Mouse (Mus musculus) naive thymus-derived CD4-positive, alpha-beta T cell, adult 2 months (primary cell): ENCODE results near the gene Hivep2.

Source experiments
- DNase-seq: peaks from one replicate; pipeline ENCODE4 v3.0.0-alpha.2; 2011; ENCODE audit warnings: low read depth

Hivep2 gene

DNA sequence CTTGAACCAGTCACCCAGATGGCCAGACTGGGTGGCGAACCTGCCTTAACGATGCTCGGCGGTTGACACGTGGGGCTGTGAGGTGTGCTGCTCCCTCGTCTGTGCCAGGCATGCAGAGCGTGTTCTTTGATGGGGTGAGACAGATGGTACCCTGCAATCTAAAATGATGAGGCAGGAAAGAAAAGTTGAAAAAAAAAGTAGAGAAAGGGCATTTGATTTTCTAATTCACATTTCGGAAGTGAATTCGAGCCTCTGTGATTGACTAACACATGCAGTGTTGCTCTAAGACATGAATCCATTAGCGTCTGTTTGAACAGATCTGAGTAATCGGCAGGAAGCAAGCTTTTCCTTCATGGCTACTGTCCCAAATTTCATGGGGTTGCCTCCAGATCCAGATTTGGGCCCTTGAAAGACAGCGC lies 119.4 kb downstream of the Hivep2 start:
- DNase-seq: peak; percentile 74

DNA sequence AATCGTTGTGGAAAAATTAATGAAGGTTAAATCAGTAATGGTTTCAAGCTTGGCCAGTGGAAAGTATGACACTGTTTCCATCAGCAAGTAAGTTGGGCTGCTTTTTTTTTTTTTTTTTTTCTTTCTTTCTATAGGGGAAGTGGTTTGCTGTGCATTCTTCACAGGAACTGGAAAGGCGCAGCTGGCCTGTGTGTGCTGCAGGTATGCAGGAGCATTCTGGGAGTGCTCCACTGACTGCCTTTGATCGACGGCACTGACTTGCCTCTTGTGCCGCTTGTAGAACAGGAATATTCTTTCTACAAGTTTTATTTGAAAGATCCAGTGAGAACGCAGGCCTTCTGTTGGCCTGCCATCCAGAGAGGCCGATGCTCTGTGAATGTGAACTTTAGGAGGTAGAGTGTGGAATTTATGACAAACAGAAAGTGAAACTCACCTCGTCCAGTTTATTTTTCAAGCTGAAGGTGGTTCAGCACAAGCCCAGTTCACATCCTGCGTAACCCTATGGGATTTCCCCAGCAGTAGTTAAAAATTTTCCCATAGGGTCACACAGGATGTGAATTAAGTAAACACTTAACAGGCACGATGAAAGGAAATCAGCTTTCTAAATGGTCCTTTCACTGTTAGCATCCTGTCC lies 120.1 kb downstream of the Hivep2 start:
- DNase-seq: peak; percentile 91

DNA sequence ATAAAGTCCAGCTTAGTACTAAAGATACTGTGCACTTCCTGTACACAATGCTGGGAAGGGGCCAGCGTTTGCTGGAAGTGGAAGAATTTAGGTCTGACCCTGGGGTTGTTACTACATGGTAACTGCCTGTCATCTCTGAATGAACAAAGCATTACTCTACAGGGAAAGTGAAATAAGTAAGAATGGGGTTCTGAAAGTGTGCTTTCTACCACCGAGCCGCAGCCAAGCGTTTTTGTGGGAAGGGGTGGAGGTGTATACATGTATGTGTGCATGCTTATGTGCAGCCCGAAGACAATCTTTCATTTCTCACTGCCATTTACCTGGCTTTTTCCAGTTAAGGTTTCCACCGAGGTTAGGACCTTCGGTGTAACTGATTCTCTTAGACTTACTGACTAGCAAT lies 121.4 kb downstream of the Hivep2 start:
- DNase-seq: peak; percentile 41

DNA sequence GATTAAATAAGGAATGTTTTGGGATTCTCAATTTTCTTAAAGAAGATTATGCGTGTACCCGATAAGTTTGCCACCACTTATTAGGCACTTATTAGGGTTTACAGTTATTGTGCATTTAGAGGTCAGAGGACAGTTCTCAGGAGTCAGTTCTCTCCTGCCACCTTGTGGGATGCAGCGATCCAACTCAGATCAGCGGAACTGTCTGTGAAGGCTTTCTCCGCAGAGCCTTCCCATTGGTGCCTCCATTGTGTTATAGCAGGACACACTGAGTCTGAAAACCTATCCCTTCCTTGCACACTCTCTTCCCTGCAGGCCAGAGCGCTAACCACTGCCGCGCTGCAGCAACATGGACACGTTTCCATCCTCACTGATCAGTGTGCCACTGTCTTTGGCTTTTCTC lies 123.6 kb downstream of the Hivep2 start:
- DNase-seq: peak; percentile 30

DNA sequence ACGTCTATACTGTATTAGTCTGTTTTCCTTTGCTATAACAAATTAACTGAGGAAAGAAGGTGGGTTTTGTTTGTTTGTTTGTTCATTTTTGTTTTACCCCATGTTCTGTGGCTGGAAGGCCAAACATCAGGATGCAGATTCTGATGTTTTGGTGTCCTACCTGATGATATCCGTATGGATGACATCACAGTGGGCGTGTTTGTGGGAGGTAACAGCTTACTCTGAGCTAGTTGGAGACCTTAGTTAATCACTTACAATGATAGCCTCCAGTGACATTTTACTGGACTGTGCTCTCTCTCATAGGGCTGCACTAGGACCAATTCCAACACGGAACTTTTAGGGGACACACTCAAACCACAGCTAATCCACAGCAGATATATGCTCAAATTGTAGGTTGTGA lies 128.2 kb downstream of the Hivep2 start:
- DNase-seq: no peak

DNA sequence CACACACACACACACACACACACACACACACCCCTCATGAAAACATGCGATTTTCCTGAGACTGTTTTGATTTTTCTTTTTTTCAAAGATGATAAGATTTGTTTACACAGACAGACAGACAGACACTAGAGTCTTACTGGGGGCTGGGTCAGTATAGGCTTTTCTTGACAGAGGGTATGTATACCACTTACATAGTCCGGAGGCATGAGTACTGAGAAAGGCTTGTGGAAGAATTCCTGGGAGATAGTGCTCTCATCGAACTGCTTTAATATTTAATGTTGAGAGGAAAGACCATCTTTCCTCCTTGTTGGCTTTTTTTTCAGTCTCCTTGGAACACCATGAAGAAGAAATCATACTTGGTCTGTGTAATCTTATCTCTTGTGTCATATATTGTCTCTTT lies 130.2 kb downstream of the Hivep2 start:
- no peak for DNase-seq

DNA sequence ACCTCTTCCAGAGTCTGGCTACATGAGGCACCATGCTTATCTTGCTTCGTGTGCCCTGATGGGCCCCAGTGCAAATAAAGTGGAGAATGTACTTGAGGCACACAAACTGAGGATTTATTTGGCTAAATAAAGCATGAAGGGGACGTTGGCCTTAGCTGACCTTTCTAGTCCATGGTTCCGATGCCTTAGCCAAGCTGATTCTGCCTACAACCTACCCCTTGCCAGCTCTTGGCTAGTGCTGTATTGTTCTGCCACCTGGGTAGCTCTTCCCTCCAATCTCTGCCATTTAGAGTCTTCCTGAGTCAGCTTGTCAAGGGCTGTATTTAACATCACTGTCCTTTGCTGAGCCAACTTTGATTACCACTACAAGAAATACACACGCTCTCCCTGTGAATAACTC lies 133.3 kb downstream of the Hivep2 start:
- no peak for DNase-seq

DNA sequence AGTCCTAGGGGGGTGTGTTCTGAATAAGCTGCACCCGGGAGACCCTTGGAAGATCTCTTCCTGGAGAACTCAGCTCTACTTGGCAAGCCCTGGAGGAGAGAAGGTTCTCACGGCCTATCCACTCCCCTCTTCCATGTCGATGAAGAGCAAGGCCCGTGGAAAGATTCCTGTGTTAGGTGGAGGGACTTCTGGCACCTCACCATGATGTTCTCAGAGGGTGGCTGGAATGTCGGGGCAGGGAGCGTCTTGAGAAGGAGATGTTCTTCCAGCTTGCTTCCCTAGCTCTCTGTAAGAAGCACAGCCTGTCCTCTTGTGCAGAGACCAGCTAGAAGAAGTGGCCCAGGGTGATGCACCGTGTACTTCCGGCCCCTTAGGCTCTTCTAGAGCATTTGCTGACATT lies 134.2 kb downstream of the Hivep2 start:
- DNase-seq: no peak

DNA sequence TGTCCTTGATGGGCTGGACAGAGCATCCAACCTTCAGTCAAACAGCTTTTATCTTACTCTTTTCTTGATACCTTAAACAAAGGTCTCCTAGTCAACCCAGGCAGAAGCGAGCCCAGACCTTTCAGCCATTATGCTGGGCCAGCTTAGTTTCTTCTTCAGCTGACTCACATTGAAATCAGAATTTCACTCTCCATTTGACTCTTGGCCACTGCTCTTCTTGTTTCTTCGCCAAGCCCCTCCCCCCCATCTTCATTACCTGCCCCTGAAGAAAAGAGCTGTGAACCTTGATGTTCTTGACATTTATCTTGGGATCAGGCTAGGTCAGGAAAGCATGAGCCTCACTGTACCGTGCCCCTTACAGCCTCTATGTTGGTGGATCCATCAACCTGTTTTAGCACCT lies 135.0 kb downstream of the Hivep2 start:
- DNase-seq: no peak

DNA sequence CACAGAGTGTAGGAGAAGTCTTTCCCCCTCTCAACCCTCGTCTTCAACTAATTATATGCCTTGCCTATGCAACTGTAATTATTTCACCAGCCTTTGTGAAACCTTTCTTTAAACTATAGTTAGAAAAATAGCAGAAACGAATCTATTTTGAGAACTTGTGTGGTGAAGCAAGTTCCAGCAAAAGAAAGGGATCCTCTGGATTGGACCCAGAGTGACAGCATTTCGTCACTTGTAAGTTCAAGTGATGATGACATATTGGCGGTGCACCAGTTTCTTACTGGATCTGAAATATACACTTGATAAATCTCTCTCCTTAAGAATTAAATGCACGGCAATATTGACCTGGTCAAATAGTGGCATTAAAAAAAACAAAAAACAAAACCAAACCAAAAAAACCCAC lies 136.1 kb downstream of the Hivep2 start:
- no peak for DNase-seq

DNA sequence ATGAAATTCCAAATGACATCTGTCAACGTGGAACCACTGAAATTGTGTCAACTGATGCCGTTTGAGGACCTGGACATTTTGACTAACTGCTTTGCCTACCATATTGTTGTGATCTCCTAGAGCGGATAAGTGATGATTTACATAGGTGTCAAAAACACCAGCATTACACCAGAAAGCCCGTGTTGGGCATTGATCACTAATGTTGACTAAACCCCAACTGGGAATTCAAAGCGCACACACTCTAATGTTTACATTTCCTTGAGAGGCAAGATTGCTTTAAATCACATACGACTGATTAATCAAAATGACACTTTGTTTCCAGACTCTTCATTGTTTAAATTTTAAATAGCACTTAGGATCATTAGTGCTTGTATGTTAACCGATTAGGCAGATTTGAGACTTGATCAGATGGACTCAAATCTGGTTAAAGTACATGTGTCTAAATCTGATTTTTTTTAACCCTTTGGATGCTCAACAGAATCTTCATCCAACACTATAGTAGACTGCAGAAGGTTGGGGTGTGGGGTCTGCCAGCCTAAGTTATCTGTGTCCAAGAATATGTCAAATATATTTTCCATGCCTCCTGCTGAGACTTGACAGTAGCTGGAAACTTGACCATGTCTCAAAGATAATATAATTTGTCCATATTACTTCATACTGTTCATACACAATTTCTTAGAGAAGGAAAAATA lies 142.3 kb downstream of the Hivep2 start:
- DNase-seq: no peak

DNA sequence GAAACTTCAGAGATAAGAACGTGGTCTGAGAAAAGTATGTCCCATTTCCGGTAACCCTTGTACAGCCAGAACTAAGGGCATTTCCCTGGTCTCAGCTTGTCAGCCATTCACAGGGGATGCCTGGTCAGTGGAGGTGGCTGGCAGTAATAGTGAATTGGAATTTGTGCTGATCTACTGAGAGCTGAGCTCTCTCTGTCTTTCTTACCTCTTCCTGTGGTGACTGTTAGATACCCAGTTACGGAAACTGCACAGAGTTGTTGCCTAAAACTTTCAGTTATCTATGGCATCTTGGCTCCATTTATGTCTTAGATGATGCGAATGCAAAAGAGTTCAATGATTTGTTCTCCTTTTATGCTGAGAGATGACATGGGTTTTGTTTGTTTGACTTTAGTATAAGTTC lies 150.0 kb downstream of the Hivep2 start:
- peak; percentile 70 for DNase-seq

DNA sequence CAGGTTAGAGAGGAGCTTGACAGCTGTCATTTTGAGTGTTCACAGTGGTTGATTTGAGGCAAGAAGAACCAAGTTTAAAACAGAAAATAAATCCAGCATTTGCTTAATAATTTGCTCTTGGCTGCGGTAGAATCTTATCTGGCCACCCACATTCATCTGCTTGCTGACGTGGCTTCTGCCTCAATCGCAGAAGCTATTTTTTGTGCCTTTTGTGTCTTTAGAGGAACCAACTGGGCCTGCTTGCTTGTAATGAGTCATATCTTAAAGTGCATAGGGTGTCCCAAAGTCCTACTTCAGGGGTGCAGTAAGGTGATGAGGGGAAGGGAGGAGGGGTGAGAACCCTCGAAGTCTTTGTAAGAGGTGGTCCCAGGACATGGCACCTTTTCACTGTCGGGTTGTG lies 151.1 kb downstream of the Hivep2 start:
- no peak for DNase-seq

DNA sequence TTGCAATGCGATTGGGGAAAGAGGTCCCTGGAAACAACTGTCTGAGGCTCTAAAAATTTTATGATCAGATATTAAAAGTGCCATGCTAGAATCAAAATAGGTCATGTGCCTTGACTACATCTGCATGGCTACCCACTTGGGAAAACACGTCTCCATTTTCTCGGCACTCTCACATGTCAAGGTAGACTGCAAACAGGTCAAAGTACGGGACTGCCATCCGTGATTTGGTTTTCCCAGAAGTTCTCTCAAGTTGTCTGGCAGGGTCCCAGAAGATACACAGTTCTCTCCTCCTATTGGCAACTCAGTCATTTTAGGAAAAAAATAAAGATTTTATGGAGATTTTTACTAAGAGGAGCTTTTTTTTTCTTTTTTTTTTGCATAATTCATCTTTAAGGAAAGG lies 153.3 kb downstream of the Hivep2 start:
- no peak for DNase-seq

DNA sequence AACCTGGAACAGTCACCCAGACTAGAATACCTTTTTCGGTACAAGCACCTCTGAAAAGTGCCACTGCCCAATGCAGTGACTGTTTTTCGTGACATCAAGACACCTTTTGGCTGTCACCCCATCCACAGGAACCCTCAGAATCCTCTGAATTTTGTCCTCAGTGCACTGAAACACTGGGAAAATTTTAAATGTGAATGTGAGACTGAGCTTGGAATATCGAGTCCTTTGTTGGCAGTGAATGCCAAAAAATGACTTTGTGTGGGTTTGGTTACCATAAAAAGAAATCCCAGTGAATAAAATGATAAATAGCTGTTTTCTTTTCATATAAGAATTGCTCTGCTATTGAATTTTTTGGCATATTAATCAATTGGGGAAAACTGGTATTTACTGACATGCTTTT lies 154.6 kb downstream of the Hivep2 start:
- no peak for DNase-seq

DNA sequence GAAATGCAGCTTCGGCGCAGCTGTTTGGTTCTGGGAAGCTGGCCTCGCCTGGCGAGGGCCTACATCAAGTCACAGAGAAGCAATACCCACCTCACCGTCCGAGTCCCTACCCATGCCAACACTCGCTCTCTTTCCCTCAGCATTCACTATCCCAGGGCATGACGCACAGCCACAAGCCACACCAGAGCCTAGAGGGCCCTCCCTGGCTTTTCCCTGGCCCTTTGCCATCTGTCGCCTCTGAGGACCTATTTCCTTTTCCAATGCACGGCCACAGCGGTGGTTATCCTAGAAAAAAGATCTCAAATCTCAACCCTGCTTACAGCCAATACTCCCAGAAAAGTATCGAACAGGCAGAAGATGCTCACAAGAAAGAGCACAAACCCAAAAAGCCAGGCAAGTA lies 162.0 kb downstream of the Hivep2 start:
- DNase-seq: no peak

DNA sequence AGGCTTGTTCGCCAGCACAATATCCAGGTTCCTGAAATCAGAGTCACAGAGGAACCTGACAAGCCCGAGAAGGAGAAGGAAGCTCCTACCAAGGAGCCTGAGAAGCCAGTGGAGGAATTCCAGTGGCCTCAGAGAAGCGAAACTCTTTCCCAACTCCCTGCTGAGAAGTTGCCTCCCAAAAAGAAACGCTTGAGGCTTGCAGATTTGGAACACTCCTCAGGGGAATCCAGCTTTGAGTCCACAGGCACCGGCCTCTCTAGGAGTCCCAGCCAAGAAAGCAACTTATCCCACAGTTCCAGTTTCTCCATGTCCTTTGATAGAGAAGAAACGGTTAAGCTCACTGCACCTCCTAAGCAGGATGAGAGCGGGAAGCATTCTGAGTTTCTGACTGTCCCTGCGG lies 164.4 kb downstream of the Hivep2 start:
- no peak for DNase-seq

DNA sequence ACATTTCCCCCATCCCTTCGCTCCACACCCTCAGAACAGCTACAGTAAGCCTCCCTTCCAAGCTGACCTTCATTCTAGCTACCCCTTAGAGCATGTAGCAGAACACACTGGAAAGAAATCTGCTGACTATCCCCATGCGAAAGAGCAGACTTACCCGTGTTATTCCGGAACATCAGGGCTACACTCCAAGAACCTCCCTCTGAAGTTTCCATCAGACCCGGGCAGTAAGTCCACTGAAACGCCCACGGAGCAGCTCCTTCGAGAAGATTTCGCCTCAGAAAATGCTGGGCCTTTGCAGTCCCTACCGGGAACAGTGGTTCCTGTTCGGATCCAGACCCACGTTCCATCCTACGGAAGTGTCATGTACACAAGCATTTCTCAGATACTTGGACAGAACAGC lies 165.4 kb downstream of the Hivep2 start:
- DNase-seq: no peak

DNA sequence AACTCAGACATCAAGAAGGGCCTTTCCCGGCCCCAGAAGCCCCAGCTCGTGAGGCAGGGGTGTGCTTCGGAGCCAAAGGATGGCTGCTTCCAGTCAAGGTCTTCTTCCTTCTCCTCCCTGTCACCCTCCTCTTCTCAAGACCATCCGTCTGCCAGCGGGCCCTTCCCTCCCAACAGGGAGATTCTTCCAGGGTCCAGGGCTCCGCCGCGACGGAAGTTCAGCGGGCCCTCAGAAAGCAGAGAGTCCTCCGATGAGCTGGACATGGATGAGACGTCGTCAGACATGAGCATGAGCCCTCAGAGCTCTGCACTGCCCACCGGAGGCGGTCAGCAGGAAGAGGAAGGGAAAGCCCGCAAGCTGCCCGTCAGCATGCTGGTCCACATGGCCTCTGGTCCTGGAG lies 166.2 kb downstream of the Hivep2 start:
- no peak for DNase-seq

DNA sequence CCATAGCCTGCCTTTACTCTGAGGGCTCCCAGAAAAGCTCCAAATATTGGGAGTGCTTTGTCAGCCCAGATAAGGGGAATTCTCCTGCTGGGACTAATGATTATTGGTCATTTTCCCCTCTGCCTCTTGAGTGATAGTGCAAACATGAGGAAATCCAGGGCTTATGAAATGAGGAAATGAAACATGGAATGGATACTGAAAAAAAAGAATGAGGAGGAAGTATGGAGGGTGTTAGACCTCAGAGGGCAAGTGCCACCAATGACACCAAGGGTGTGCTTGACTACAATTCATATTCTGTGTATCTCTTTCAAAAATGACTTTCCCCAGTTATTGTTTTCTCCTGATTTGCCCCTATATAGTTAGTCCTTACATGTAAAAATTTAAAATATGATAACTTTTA lies 167.1 kb downstream of the Hivep2 start:
- DNase-seq: no peak

DNA sequence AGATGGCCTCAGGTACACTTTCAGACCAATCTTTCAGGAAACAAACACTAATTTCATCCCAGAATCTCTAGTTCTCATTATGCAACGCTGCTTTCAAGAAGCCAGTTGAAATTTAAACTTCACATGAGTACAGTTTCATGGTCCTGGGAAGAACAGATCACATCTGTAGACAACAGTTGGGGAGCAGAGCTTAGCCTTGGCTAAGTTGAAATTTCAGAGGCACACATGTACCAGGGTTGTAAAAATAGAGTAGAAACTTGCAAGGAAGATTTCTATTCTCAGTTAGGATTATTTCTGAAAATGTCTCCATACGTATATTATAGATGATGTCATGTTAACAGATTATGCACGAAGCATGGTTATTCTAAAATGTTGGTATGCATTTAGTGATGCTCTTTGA lies 172.8 kb downstream of the Hivep2 start:
- no peak for DNase-seq

DNA sequence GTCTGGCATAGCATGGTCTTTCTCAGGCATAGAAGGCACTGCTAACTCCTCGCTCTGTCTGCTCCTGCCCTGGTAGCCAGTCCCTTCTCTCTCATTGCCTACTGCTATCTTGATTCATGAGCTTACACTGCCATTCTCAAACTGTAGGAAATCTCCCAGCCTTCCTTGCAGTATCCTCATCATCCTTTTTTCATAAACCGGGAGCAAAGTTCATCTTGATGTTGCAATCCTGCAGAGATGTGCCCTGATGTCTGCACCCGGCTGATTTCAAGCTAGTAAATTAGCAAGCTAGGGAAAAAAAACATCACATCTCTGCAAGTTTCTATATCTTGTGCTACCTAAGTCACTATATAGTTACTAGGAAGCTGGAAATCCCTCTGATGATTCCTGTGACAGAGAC lies 179.0 kb downstream of the Hivep2 start:
- DNase-seq: no peak

DNA sequence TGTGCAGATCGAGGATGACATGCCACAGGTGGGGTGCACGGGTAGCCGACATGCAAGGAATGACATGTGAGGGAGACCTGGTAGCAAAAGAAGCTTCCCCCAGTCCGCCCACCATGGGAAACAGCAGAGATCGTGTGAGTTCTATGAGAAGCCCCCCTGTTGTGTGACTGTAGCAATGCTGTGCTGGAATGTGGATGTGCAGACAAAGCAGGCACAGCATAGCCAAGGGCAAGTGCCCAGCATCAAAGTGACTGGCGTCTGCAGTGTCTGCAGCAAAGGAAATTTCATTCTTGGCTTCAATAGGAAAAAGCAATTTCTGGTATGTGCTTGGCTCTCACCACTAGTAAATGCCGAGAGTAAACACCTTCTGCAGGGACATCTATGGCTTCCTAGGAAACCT lies 199.0 kb downstream of the Hivep2 start:
- DNase-seq: no peak

DNA sequence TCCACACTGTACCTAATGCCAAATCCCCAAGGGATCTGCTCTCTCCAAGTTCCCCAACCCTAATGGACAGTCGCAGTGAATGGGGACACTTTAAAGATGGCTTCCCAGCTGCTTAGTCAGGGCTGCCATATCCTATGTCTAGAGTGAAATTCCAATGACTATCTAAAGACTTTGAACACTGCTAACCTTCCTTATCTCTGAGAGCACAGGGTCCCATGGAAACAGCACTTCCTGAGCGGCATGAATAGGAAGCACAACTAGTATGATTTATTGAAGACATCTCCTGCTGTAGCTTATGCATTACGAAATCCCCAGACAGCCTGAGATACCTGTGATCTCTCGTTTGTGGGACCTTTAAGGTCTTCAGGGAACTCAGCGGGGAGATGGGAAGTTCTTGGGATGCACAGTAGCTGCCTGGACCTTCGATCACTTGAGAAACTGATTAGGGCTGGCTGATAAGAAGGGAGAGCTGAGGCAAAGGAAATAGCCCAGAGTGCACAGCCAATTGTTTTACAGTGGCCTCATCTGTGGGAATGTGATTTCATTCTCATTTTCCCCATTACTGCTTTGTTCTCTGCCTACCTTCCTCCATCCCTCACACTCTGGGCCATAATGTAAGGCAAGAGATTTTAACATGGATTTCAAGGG lies 202.4 kb downstream of the Hivep2 start:
- DNase-seq: no peak
